Comparison of ENCODE assay signal across 15 mouse cellular contexts in the genomic region with DNA sequence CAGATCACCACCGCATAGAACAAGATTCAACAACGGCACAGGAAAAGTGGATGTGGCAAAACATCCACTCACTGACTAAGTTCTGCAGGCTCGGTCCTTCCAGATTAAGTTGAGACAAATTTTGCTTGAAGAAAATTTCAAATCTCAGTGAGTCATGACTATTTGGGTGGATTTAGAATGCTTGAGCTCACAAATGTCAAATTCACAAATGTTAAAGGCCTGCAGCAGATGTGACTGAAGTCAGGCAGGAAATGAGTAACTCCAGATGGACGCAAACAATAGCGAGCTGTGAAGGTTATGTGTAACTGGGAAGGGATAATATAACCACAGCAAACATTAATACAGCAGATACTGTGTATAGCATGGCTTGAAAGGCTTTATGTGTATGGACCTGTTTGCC.
DNase-seq lines count a peak whose midpoint lies in the region; ATAC-seq and TF ChIP-seq lines count a peak whose summit lies in the region.
"Had no signal": no experiment of that assay in that cellular context is flagged by ENCODE, and none has a peak within 500 bp of the region (broad histone marks: within the 10 kb centered on the region; RNA-seq: fewer than 3 reads in every experiment).

No protein-coding gene starts in this region.

- WGBS in heart, embryonic 11.5 days (ENCODE audit: insufficient replicate concordance): 69% methylated on average over 5 of the region's 5 CpGs
- 69% methylated on average over 5 of the region's 5 CpGs for WGBS in lung, postnatal 0 days
- 61% methylated on average over 5 of the region's 5 CpGs for WGBS in heart, embryonic 13.5 days

- H3K9me3 ChIP-seq in heart, embryonic 11.5 days (replicated peaks; ENCODE audit: control insufficient read depth, low read length): no peaks in the 10 kb centered on the region
- no peaks in the 10 kb centered on the region for H3K9me3 ChIP-seq in lung, postnatal 0 days (ENCODE audit: low read length)
- no peaks in the 10 kb centered on the region for H3K9me3 ChIP-seq in heart, embryonic 13.5 days

- intact Hi-C loops in heart, postnatal 14 days (cut with DNase I): loop anchor here (10.0 kb wide), 1 partner anchor 108 kb away; no protein-coding TSS in a partner anchor

- DNase-seq in heart, postnatal 14 days: no peak
- DNase-seq in lung, postnatal 0 days (ENCODE audit: low spot score): peak; percentile 46
- DNase-seq in lung, postnatal 25 days (ENCODE audit: low spot score): no peak
- no peak for DNase-seq in testis, postnatal 10 days (ENCODE audit: low spot score)
- no peak for DNase-seq in adrenal gland, postnatal 4 days (ENCODE audit: low spot score in 2 of 2)
- DNase-seq: adrenal gland, adult 2 months; cerebellum, postnatal 36 days; layer of hippocampus, postnatal 36 days; right cerebral cortex, postnatal 25 days; thymus, postnatal 14 days had no signal

- no peaks in the 10 kb centered on the region for H3K36me3 ChIP-seq in heart, embryonic 11.5 days (ENCODE audit: control insufficient read depth, insufficient read depth, low read length)
- H3K36me3 ChIP-seq in lung, postnatal 0 days (ENCODE audit: insufficient read depth, low read length): no peaks in the 10 kb centered on the region
- no peaks in the 10 kb centered on the region for H3K36me3 ChIP-seq in heart, embryonic 13.5 days

- no peaks in the 10 kb centered on the region for H3K4me1 ChIP-seq in heart, embryonic 11.5 days (ENCODE audit: control insufficient read depth, insufficient read depth, low read length)
- no peaks in the 10 kb centered on the region for H3K4me1 ChIP-seq in lung, postnatal 0 days (ENCODE audit: insufficient read depth, low read depth, low read length)
- 0 out of 2 replicates have a peak, but pooled peaks cover 3% of the 10 kb centered on the region for H3K4me1 ChIP-seq in heart, embryonic 13.5 days

- H3K27ac ChIP-seq in heart, embryonic 11.5 days (ENCODE audit: low read depth, low read length): peak overlapping the region; percentile 84
- H3K27ac ChIP-seq in lung, postnatal 0 days (ENCODE audit: low read length): peak overlapping the region; percentile 83
- peak overlapping the region; percentile 75 for H3K27ac ChIP-seq in heart, embryonic 13.5 days (replicated peaks)

- no peak overlapping the region for H3K4me2 ChIP-seq in heart, embryonic 11.5 days
- no peak overlapping the region for H3K4me2 ChIP-seq in lung, postnatal 0 days (replicated peaks; ENCODE audit: low read depth, low read length)
- H3K4me2 ChIP-seq in heart, embryonic 13.5 days: no peak overlapping the region

- ATAC-seq in heart, embryonic 11.5 days (replicated peaks; ENCODE audit: insufficient number of reproducible peaks, low FRiP score, low TSS enrichment): no peak
- peak; percentile 72 for ATAC-seq in lung, postnatal 0 days
- no peak for ATAC-seq in heart, embryonic 13.5 days (ENCODE audit: extremely low read depth, insufficient number of reproducible peaks, low FRiP score, low TSS enrichment)
- ATAC-seq: forebrain, embryonic 16.5 days; hindbrain, embryonic 16.5 days had no signal

- TF ChIP-seq CTCF in lung, postnatal 0 days (IDR thresholded peaks at IDR 0.05): no peak

- H3K9ac ChIP-seq in heart, embryonic 11.5 days (ENCODE audit: low read depth, low read length): no peak overlapping the region
- H3K9ac ChIP-seq in lung, postnatal 0 days (replicated peaks; ENCODE audit: low read depth): no peak overlapping the region
- no peak overlapping the region for H3K9ac ChIP-seq in heart, embryonic 13.5 days

- 0 out of 2 replicates have a peak, but pooled peaks have one; percentile 36 for TF ChIP-seq EP300 in lung, postnatal 0 days (IDR thresholded peaks at IDR 0.05)

- H3K27me3 ChIP-seq in heart, embryonic 11.5 days (ENCODE audit: control insufficient read depth, insufficient read depth, low read length): no peaks in the 10 kb centered on the region
- no peaks in the 10 kb centered on the region for H3K27me3 ChIP-seq in lung, postnatal 0 days (replicated peaks; ENCODE audit: insufficient read depth, low read length)
- no peaks in the 10 kb centered on the region for H3K27me3 ChIP-seq in heart, embryonic 13.5 days (replicated peaks)
- H3K27me3 ChIP-seq: CH12.LX had no signal

- no peak overlapping the region for H3K4me3 ChIP-seq in heart, embryonic 11.5 days (ENCODE audit: low read depth, low read length)
- H3K4me3 ChIP-seq in lung, postnatal 0 days (ENCODE audit: low read depth, low read length): no peak overlapping the region
- H3K4me3 ChIP-seq in heart, embryonic 13.5 days: no peak overlapping the region
